Mouse (Mus musculus) liver, postnatal 0 days (tissue): ENCODE data around the gene Ptcd3.

Experiments used
- CTCF ChIP-seq: sonication (generic); IDR thresholded peaks from 2 replicates; pipeline ENCODE4 v1.5.1; 2016; ENCODE audit warnings: antibody characterized with exemption, low read depth
- EP300 ChIP-seq: IDR thresholded peaks from 2 replicates; pipeline ENCODE4 v1.6.1; 2016; ENCODE audit warnings: antibody characterized with exemption, low read depth, mild to moderate bottlenecking

GRCm38 (mm10) chr6:71909840-71910239 lies 1.3 kb upstream of the Ptcd3 start:
- no peak; the same call in 1 of the 2 replicates for TF ChIP-seq CTCF
- no peak for TF ChIP-seq EP300
